Mouse (Mus musculus) regulatory T cell (primary cell): Measurements from ENCODE around the gene Aff1.

Experiments
- in situ Hi-C: fragments of 300-600 bp; cut with MboI, MseI; formaldehyde crosslinking; loops from one replicate; pipeline ENCODE4 v1.15.1; 2025; ENCODE audit warnings: high pct_unique_total_duplicates

Gene Aff1

GRCm38 (mm10) chr5:103830886-103831285 lies 138.7 kb downstream of the Aff1 start:
- in situ Hi-C loops, result no loop called here

GRCm38 (mm10) chr5:103835471-103836147 lies 143.4 kb downstream of the Aff1 start:
- in situ Hi-C loops, result no loop called here

GRCm38 (mm10) chr5:103836148-103836784 lies 144.1 kb downstream of the Aff1 start:
- in situ Hi-C loops, result no loop called here

- in situ Hi-C loops, result no loop called here
Measured at GRCm38 (mm10) chr5:103838550-103839264, 146.5 kb downstream of the Aff1 start.

GRCm38 (mm10) chr5:103839265-103839626 lies 147.1 kb downstream of the Aff1 start:
- in situ Hi-C loops, result no loop called here

- in situ Hi-C loops, result no loop called here
Measured at GRCm38 (mm10) chr5:103843938-103844337, 151.8 kb downstream of the Aff1 start.

- in situ Hi-C loops, result no loop called here
Measured at GRCm38 (mm10) chr5:103845418-103846153, 153.4 kb downstream of the Aff1 start.

- in situ Hi-C loops, result no loop called here
Measured at GRCm38 (mm10) chr5:103846154-103846551, 154.0 kb downstream of the Aff1 start.

GRCm38 (mm10) chr5:103846609-103847008 lies 154.4 kb downstream of the Aff1 start:
- in situ Hi-C loops, result no loop called here

GRCm38 (mm10) chr5:103848546-103848945 lies 156.4 kb downstream of the Aff1 start:
- in situ Hi-C loops, result no loop called here

GRCm38 (mm10) chr5:103852756-103853549 lies 160.8 kb downstream of the Aff1 start:
- in situ Hi-C loops, result loop anchor here (5.0 kb wide), 1 partner anchor 74 kb away; no protein-coding TSS in a partner anchor

GRCm38 (mm10) chr5:103854041-103854806 lies 162.1 kb downstream of the Aff1 start:
- in situ Hi-C loops, result loop anchor here (5.0 kb wide), 1 partner anchor 73 kb away; no protein-coding TSS in a partner anchor

- in situ Hi-C loops, result loop anchor here (5.0 kb wide), 1 partner anchor 72 kb away; no protein-coding TSS in a partner anchor
Measured at GRCm38 (mm10) chr5:103854807-103855194, 162.6 kb downstream of the Aff1 start.

- in situ Hi-C loops, result no loop called here
Measured at GRCm38 (mm10) chr5:103855483-103856211, 163.5 kb downstream of the Aff1 start.

GRCm38 (mm10) chr5:103856286-103857009 lies 164.3 kb downstream of the Aff1 start:
- in situ Hi-C loops, result no loop called here

- in situ Hi-C loops, result no loop called here
Measured at GRCm38 (mm10) chr5:103857151-103857550, 165.0 kb downstream of the Aff1 start.

GRCm38 (mm10) chr5:103860622-103861021 lies 168.4 kb downstream of the Aff1 start:
- in situ Hi-C loops, result no loop called here

GRCm38 (mm10) chr5:103863759-103864158 lies 171.6 kb downstream of the Aff1 start:
- in situ Hi-C loops, result no loop called here

- in situ Hi-C loops, result no loop called here
Measured at GRCm38 (mm10) chr5:103889766-103890165, 197.6 kb downstream of the Aff1 start.
